Mouse (Mus musculus) lung, embryonic 14.5 days (tissue): ENCODE results near the gene 3110018I06Rik. TPM values are rescaled to one million over a fixed set of nuclear protein-coding genes. Genes with fewer than 3 reads are reported as not detected.

ENCODE experiments used
- ATAC-seq: fragments of 200-750 bp; cut with Nextera tagmentation; 2 replicates; pipeline ENCODE4 v1.8.0; 2017; ENCODE audit warnings: mild to moderate bottlenecking, moderate TSS enrichment, moderate library complexity; ENCODE audit not compliant: insufficient read depth
- DNase-seq: peaks from one replicate; pipeline ENCODE4 v3.0.0-alpha.2; 2015
- H3K27ac ChIP-seq: fragments of 300-500 bp; sonication (generic); 2 replicates; pipeline ENCODE4 v1.5.1; 2014; ENCODE audit warnings: low read depth, mild to moderate bottlenecking, moderate library complexity
- H3K27me3 ChIP-seq: fragments of 300-500 bp; sonication (generic); 2 replicates; pipeline ENCODE4 v1.6.1; 2014; ENCODE audit warnings: low read length, control low read depth; ENCODE audit not compliant: insufficient read depth
- H3K36me3 ChIP-seq: fragments of 300-500 bp; sonication (generic); 2 replicates; pipeline ENCODE4 v1.6.1; 2014; ENCODE audit warnings: control low read depth; ENCODE audit not compliant: insufficient read depth
- H3K4me1 ChIP-seq: fragments of 300-500 bp; sonication (generic); 2 replicates; pipeline ENCODE4 v1.6.1; 2014; ENCODE audit warnings: antibody characterized with exemption, control low read depth; ENCODE audit not compliant: insufficient read depth
- H3K4me2 ChIP-seq: fragments of 300-500 bp; sonication (generic); 2 replicates; pipeline ENCODE4 v1.6.1; 2014; ENCODE audit warnings: mild to moderate bottlenecking
- H3K4me3 ChIP-seq: fragments of 300-500 bp; sonication (generic); 2 replicates; pipeline ENCODE4 v1.5.1; 2014; ENCODE audit warnings: low read depth, low read length
- H3K9ac ChIP-seq: fragments of 300-500 bp; sonication (generic); 2 replicates; pipeline ENCODE4 v1.6.1; 2014
- H3K9me3 ChIP-seq: fragments of 300-500 bp; sonication (generic); 2 replicates; pipeline ENCODE4 v1.6.1; 2016; ENCODE audit warnings: low read depth, low read length, control low read depth
- CTCF ChIP-seq: IDR thresholded peaks from 2 replicates; pipeline ENCODE4 v1.5.1; 2016; ENCODE audit warnings: antibody characterized with exemption, low read depth
- WGBS: fragments of 180-500 bp; shearing (Covaris S2); extraction: QIAGEN DNeasy Blood & Tissue Kit; methylation state at CpG from one replicate; pipeline ENCODE4 v1.1.7; 2014; 5-methylcytosine and 5-hydroxymethylcytosine counted together
- polyA plus RNA-seq: library from polyadenylated mRNA; unstranded; fragments of >200 nt; fragmentation: Nextera tagmentation; extraction: Ambion mirVana; gene quantifications from 2 replicates; pipeline ENCODE4 v1.2.1, GENCODE M21; 2014

The 3110018I06Rik gene
- polyA plus RNA-seq, 1 experiment from 2014 or later, result not detected

- Histone ChIP-seq H3K27ac (no peak overlapping the region), H3K4me1 (no peaks in the 10 kb centered on the region), H3K9ac (no peak overlapping the region), H3K9me3 (no peaks in the 10 kb centered on the region), H3K36me3 (no peaks in the 10 kb centered on the region), H3K4me2 (no peak overlapping the region), H3K27me3 (no peaks in the 10 kb centered on the region), H3K4me3 (no peak overlapping the region)
- WGBS, result 92% methylated on average over 7 of the region's 7 CpGs
- TF ChIP-seq CTCF, result no peak
- ATAC-seq, result no peak
- DNase-seq, result no peak
Observed at GRCm38 (mm10) chr12:107532871-107533270, 44.4 kb downstream of the 3110018I06Rik start.
